Comparison of ENCODE assay signal across 10 mouse cellular contexts in genomic region chr8:70833520-70833919, GRCm38 (mm10). TPM values are rescaled to one million over a fixed set of nuclear protein-coding genes. Genes with fewer than 3 reads are reported as not detected.
DNase-seq lines count a peak whose midpoint lies in the region; ATAC-seq and TF ChIP-seq lines count a peak whose summit lies in the region.
"Had no signal": no experiment of that assay in that cellular context is flagged by ENCODE, and none has a peak within 500 bp of the region (broad histone marks: within the 10 kb centered on the region; RNA-seq: fewer than 3 reads in every experiment).

No protein-coding gene starts in this region.

- no peak overlapping the region for H3K4me2 ChIP-seq in intestine, embryonic 15.5 days (replicated peaks)
- H3K4me2 ChIP-seq in intestine, postnatal 0 days (replicated peaks; ENCODE audit: low read depth), result no peak overlapping the region
- H3K4me2 ChIP-seq in myocyte (ENCODE audit: low read depth), result peak overlapping the region; percentile 38
- H3K4me2 ChIP-seq in hindbrain, embryonic 16.5 days (ENCODE audit: low read length), result no peak overlapping the region

- H3K9me3 ChIP-seq in intestine, embryonic 15.5 days, result no peaks in the 10 kb centered on the region
- H3K9me3 ChIP-seq in intestine, postnatal 0 days (ENCODE audit: control insufficient read depth), result no peaks in the 10 kb centered on the region
- H3K9me3 ChIP-seq in hindbrain, embryonic 16.5 days (ENCODE audit: control insufficient read depth, low read length), result no peaks in the 10 kb centered on the region

- ATAC-seq in intestine, embryonic 15.5 days, result no peak
- no peak for ATAC-seq in intestine, postnatal 0 days
- no peak for ATAC-seq in hindbrain, embryonic 16.5 days
- ATAC-seq: Patski had no signal

- no peak for TF ChIP-seq CTCF in intestine, postnatal 0 days (IDR thresholded peaks at IDR 0.05; ENCODE audit: low read depth)

- H3K9ac ChIP-seq in intestine, embryonic 15.5 days, result 0 out of 2 replicates have a peak overlapping the region, but pooled peaks have one; percentile 3
- H3K9ac ChIP-seq in intestine, postnatal 0 days (ENCODE audit: low read depth, low read length), result no peak overlapping the region
- no peak overlapping the region for H3K9ac ChIP-seq in hindbrain, embryonic 16.5 days (ENCODE audit: low read depth, low read length)
- H3K9ac ChIP-seq: liver, embryonic 14.5 days had no signal

- peaks cover 2% of the 10 kb centered on the region for H3K36me3 ChIP-seq in intestine, embryonic 15.5 days
- peaks cover 15% of the 10 kb centered on the region; the same call in 1 of the 2 replicates for H3K36me3 ChIP-seq in intestine, postnatal 0 days (ENCODE audit: control insufficient read depth, insufficient read depth)
- no peaks in the 10 kb centered on the region for H3K36me3 ChIP-seq in myocyte (ENCODE audit: control insufficient read depth, insufficient read depth)
- 0 out of 2 replicates have a peak, but pooled peaks cover 5% of the 10 kb centered on the region for H3K36me3 ChIP-seq in hindbrain, embryonic 16.5 days (ENCODE audit: control insufficient read depth, insufficient read depth, low read length)

- no peak overlapping the region for H3K4me3 ChIP-seq in intestine, embryonic 15.5 days (replicated peaks)
- no peak overlapping the region for H3K4me3 ChIP-seq in intestine, postnatal 0 days (ENCODE audit: low read depth, low read length)
- H3K4me3 ChIP-seq in myocyte, result no peak overlapping the region
- H3K4me3 ChIP-seq in hindbrain, embryonic 16.5 days (ENCODE audit: low read length), result no peak overlapping the region

- TF ChIP-seq POLR2A in myocyte (IDR thresholded peaks at IDR 0.05; ENCODE audit: insufficient read length, low read depth), result no peak

- H3K79me2 ChIP-seq in myocyte (ENCODE audit: control insufficient read depth, insufficient read depth), result no peaks in the 10 kb centered on the region

- H3K27ac ChIP-seq in intestine, embryonic 15.5 days, result no peak overlapping the region
- H3K27ac ChIP-seq in intestine, postnatal 0 days (ENCODE audit: low read depth, low read length), result no peak overlapping the region
- H3K27ac ChIP-seq in hindbrain, embryonic 16.5 days (ENCODE audit: low read depth, low read length), result no peak overlapping the region
- H3K27ac ChIP-seq: liver, embryonic 14.5 days had no signal

- peak; percentile 84 for DNase-seq in adrenal gland, postnatal 14 days
- DNase-seq in gastrocnemius, adult 8-10 months (ENCODE audit: low spot score in 2 of 2), result peak; percentile 89 to 93
- peak; percentile 61 to 85 for DNase-seq in kidney, postnatal 25 days
- DNase-seq in right cerebral cortex, postnatal 25 days, result no peak

- peaks cover 9% of the 10 kb centered on the region for H3K4me1 ChIP-seq in intestine, embryonic 15.5 days (replicated peaks)
- no peaks in the 10 kb centered on the region for H3K4me1 ChIP-seq in intestine, postnatal 0 days (replicated peaks; ENCODE audit: control insufficient read depth, insufficient read depth, low read length)
- peaks cover 2% of the 10 kb centered on the region for H3K4me1 ChIP-seq in hindbrain, embryonic 16.5 days (ENCODE audit: control insufficient read depth, insufficient read depth, low read depth, low read length)

- WGBS in intestine, embryonic 15.5 days, result 57% methylated on average over 15 of the region's 15 CpGs
- 59% methylated on average over 15 of the region's 15 CpGs for WGBS in intestine, postnatal 0 days
- WGBS in hindbrain, embryonic 16.5 days, result 38% methylated on average over 15 of the region's 15 CpGs

- no peaks in the 10 kb centered on the region for H3K27me3 ChIP-seq in intestine, embryonic 15.5 days (replicated peaks)
- H3K27me3 ChIP-seq in intestine, postnatal 0 days (replicated peaks; ENCODE audit: control insufficient read depth, insufficient read depth, low read length), result no peaks in the 10 kb centered on the region
- H3K27me3 ChIP-seq in myocyte (ENCODE audit: control insufficient read depth, insufficient read depth, insufficient read length), result no peaks in the 10 kb centered on the region
- H3K27me3 ChIP-seq in hindbrain, embryonic 16.5 days (replicated peaks; ENCODE audit: control insufficient read depth, insufficient read depth, low read length), result no peaks in the 10 kb centered on the region
- H3K27me3 ChIP-seq: Patski had no signal

- H3ac ChIP-seq in myocyte (ENCODE audit: control insufficient read depth, insufficient read length), result no peak overlapping the region

TF ChIP-seq in myocyte, 11 proteins besides CTCF, POLR2A, EP300 and RAD21:
- TF ChIP-seq MYOG (IDR thresholded peaks at IDR 0.05; ENCODE audit: control insufficient read depth in 1 of 3, insufficient read depth in 1 of 3, insufficient read length in 2 of 3, low read depth in 2 of 3) (peak in 1 of 3 experiments; percentile 30), POLR2AphosphoS2 (IDR thresholded peaks at IDR 0.05; ENCODE audit: insufficient read length, low read depth) (no peak)

RNA-seq across cellular contexts. Expression of gene Arrdc2, which starts 6.0 kb away (rescaled TPM):
- 7.5 TPM in 2 replicates for polyA plus RNA-seq in intestine, embryonic 15.5 days (2015; fragmentation: Nextera tagmentation; extraction: Ambion mirVana)
- 6.2 and 6.9 TPM in 2 replicates for polyA plus RNA-seq in intestine, postnatal 0 days (2015; fragmentation: Nextera tagmentation; extraction: Ambion mirVana)
- 12.5 and 15.8 TPM in 2 replicates for total RNA-seq in adrenal gland, postnatal 14 days (2021)
- total RNA-seq in gastrocnemius, adult 8-10 months (2022), result 100 to 1,000 TPM in 1 of 4 experiments, 10 to 100 TPM in 3; 38.9 to 177 (median 68.9) TPM
- polyA plus RNA-seq in myocyte (2012; fragmentation: generic; extraction: Trizol), result 5.8 TPM
- polyA plus RNA-seq in hindbrain, embryonic 16.5 days (2015; fragmentation: Nextera tagmentation; extraction: Ambion mirVana), result 6.8 and 7.9 TPM in 2 replicates

RNA-seq across cellular contexts. Expression of gene Il12rb1, which starts 25.3 kb away (rescaled TPM):
- 0.29 and 0.40 TPM in 2 replicates for polyA plus RNA-seq in intestine, embryonic 15.5 days (2015; fragmentation: Nextera tagmentation; extraction: Ambion mirVana)
- polyA plus RNA-seq in intestine, postnatal 0 days (2015; fragmentation: Nextera tagmentation; extraction: Ambion mirVana), result 0.29 and 0.31 TPM in 2 replicates
- total RNA-seq in adrenal gland, postnatal 14 days (2021), result 0.34 TPM in 1 of 2 replicates, not detected in the other
- total RNA-seq in gastrocnemius, adult 8-10 months (2022), result not detected
- polyA plus RNA-seq in myocyte (2012; fragmentation: generic; extraction: Trizol), result 6.5 TPM
- 0.11 and 0.14 TPM in 2 replicates for polyA plus RNA-seq in hindbrain, embryonic 16.5 days (2015; fragmentation: Nextera tagmentation; extraction: Ambion mirVana)

RNA-seq across cellular contexts. Expression of gene Mast3, which starts 28.7 kb away (rescaled TPM):
- 13.2 and 16.8 TPM in 2 replicates for polyA plus RNA-seq in intestine, embryonic 15.5 days (2015; fragmentation: Nextera tagmentation; extraction: Ambion mirVana)
- 4.4 and 7.2 TPM in 2 replicates for polyA plus RNA-seq in intestine, postnatal 0 days (2015; fragmentation: Nextera tagmentation; extraction: Ambion mirVana)
- 22.9 and 28.2 TPM in 2 replicates for total RNA-seq in adrenal gland, postnatal 14 days (2021)
- 1 to 10 TPM; 1.7 to 4.5 (median 2.4) TPM for total RNA-seq in gastrocnemius, adult 8-10 months (2022)
- polyA plus RNA-seq in myocyte (2012; fragmentation: generic; extraction: Trizol), result 31.7 TPM
- 21.9 and 23.9 TPM in 2 replicates for polyA plus RNA-seq in hindbrain, embryonic 16.5 days (2015; fragmentation: Nextera tagmentation; extraction: Ambion mirVana)

RNA-seq across cellular contexts. Expression of gene Kcnn1, which starts 29.5 kb away (rescaled TPM):
- polyA plus RNA-seq in intestine, embryonic 15.5 days (2015; fragmentation: Nextera tagmentation; extraction: Ambion mirVana), result 2.0 TPM in 2 replicates
- 0.17 and 0.30 TPM in 2 replicates for polyA plus RNA-seq in intestine, postnatal 0 days (2015; fragmentation: Nextera tagmentation; extraction: Ambion mirVana)
- total RNA-seq in adrenal gland, postnatal 14 days (2021), result 2.9 and 3.8 TPM in 2 replicates
- 10 to 100 TPM; 18.0 to 21.5 (median 20.5) TPM for total RNA-seq in gastrocnemius, adult 8-10 months (2022)
- polyA plus RNA-seq in myocyte (2012; fragmentation: generic; extraction: Trizol), result 11.9 TPM
- 16.3 and 18.5 TPM in 2 replicates for polyA plus RNA-seq in hindbrain, embryonic 16.5 days (2015; fragmentation: Nextera tagmentation; extraction: Ambion mirVana)

RNA-seq across cellular contexts. Expression of gene Ccdc124, which starts 40.2 kb away (rescaled TPM):
- 89.4 and 90.7 TPM in 2 replicates for polyA plus RNA-seq in intestine, embryonic 15.5 days (2015; fragmentation: Nextera tagmentation; extraction: Ambion mirVana)
- polyA plus RNA-seq in intestine, postnatal 0 days (2015; fragmentation: Nextera tagmentation; extraction: Ambion mirVana), result 61.7 and 64.3 TPM in 2 replicates
- total RNA-seq in adrenal gland, postnatal 14 days (2021), result 52.2 and 52.9 TPM in 2 replicates
- total RNA-seq in gastrocnemius, adult 8-10 months (2022), result 10 to 100 TPM; 61.7 to 77.8 (median 67.5) TPM
- 141 TPM for polyA plus RNA-seq in myocyte (2012; fragmentation: generic; extraction: Trizol)
- 168 and 190 TPM in 2 replicates for polyA plus RNA-seq in hindbrain, embryonic 16.5 days (2015; fragmentation: Nextera tagmentation; extraction: Ambion mirVana)
